Mouse (Mus musculus) heart, adult 2 months (tissue): ENCODE results near the gene Gm12794.

ENCODE experiments used
- CTCF ChIP-seq: fragments of 200-600 bp; IDR thresholded peaks from 2 replicates; pipeline ENCODE4 v1.8.1; 2022; ENCODE audit warnings: antibody characterized with exemption, mild to moderate bottlenecking, moderate library complexity
- EP300 ChIP-seq: fragments of 200-500 bp; IDR thresholded peaks from 2 replicates; pipeline ENCODE4 v1.6.1; 2011; ENCODE audit warnings: low read depth, low read length, control low read depth; ENCODE audit not compliant: insufficient read depth
- POLR2A ChIP-seq: fragments of 200-500 bp; IDR thresholded peaks from 2 replicates; pipeline ENCODE4 v1.6.1; 2011; ENCODE audit warnings: mild to moderate bottlenecking, low read depth, low read length, control low read depth; ENCODE audit not compliant: insufficient read depth

GRCm38 (mm10) chr4:101893656-101894420 lies 46.4 kb upstream of the Gm12794 start, which contains the start of gene C130073F10Rik:
- TF ChIP-seq POLR2A (no peak), CTCF (no peak), EP300 (no peak)
